Mouse (Mus musculus) cortical plate, adult 2 months (tissue): ENCODE data around the gene Calm3.

Experiments
- CTCF ChIP-seq: fragments of 200-500 bp; IDR thresholded peaks from 2 replicates; pipeline ENCODE4 v1.5.1; 2011; ENCODE audit warnings: mild to moderate bottlenecking, control low read depth, low read length; ENCODE audit not compliant: insufficient read depth; ENCODE audit errors: extremely low read depth
- POLR2A ChIP-seq: fragments of 200-500 bp; IDR thresholded peaks from 2 replicates; pipeline ENCODE4 v1.6.1; 2011; ENCODE audit warnings: mild to moderate bottlenecking, low read length, control low read depth; ENCODE audit not compliant: insufficient read depth; ENCODE audit errors: extremely low read depth

DNA sequence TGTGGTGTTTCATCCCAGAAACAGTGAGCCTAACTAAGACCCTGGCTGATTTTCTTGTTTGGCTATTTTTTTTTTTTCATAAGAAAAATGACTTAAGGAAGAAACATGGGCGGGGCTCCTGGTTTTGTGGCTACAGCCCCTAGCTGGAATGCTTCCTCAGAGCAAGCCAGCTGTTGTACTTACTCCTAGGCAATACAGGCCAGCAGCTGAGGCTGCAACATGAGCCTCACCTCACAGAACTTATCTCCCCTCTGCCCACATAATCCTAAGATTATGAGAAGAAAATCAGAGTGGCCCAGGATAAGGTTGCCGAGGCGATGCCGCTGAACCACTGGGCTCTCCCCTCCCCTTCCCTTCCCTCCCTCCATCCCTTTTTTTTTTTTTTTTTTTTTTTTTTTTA lies 31.8 kb upstream of the Calm3 start:
- TF ChIP-seq POLR2A (no peak), CTCF (no peak)
